Mouse (Mus musculus) frontal cortex, adult (tissue): ENCODE results near the gene Kctd6.
A peak's percentile ranks its signal among the peaks of the same experiment; 100 is the strongest.

Source experiments
- ATAC-seq: cut with Nextera tagmentation; 2 replicates; pipeline ENCODE4 v1.9.2; 2017; ENCODE audit warnings: mild to moderate bottlenecking, moderate library complexity, mixed read lengths; ENCODE audit not compliant: low TSS enrichment

Kctd6 gene

DNA sequence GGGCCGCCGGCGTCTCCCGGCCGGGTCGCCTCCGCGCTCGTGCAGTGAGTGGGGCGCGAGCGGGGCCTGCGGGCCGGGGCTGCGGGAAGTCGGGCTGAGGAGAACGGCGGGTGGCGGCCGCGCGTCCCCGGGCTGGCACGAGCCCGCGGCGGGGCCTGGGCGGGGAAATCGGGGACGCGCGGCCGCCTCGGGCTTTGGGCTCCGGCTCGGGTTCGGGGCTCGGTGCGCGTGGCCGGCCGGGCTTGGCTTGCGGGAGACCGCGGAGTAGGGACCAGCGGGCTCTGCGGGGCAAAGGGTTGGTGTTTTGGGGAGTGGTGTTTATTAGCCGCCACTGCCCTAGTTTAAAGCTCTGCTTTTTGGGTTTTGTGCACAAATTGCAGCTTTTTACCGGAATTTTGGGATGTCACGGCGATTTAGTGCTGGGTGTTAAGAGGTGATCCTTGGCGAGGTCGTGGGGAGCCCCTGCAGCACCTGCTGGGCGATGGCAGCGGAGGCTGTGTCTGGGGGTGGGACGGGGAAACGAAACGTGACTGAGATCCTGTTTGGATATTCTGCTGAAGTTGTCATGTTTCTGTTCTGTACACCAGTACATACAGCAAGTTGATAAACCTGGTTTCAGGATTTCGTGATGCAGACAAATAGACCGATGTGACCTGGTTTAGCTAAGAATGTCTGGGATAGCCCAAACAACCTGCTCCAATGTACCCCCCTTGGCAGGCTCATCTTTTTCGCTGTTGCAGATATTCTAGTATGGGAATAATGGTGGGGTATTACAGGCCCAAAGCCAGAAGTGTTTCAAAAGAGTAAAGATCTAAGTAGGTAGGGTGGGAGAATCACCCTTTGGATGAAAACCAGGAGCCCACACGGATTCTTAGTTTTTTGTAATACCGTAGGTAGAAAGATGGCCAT, 613 bp downstream of the Kctd6 start:
- ATAC-seq, result peak; percentile 66

DNA sequence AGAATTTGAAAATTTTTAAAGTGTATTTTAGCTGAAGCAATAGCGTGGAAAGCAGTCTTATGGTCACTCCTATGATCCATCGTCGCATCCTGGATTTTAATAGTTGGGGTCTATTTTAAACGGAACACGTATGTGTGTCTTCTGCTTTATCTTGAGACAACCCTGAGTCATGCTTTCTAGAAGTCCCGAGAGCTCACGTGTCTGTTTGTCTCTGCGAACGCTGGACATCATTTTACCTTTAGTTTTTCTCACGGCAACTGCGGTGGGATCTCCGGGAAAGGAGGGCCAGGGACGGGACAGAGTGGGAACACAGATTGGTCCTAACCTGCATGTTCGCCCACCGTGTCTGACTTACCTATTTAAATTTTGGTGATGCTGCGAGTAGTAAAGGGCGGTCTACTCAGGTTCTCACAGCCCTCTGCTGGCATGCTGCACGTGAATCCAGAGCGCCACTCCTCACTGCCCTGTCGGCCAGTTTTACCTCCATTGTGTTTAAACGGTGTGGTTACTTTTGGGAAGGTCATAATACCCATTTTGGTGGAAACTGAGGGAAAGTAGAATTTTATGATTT, 1.4 kb downstream of the Kctd6 start:
- no peak for ATAC-seq

DNA sequence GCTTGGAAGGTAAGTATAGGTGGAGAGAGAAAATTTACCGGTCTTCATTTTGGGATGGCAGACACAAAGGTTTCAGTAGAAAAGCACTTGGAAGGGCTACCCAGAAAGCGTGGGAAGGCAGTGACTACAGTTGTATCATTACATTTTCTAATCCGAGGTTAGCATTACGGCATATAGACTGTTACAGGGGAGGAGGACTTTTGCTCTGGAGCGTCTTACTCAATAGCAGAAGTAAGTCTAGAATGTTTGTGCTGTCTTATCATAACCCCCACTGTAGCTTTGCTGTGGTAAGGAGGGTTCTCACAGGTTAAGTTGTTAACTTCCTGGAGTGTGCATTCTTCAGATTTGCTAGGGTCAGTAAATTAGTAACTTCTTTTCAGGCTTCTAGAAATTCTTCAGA, 2.2 kb downstream of the Kctd6 start:
- ATAC-seq, result no peak

DNA sequence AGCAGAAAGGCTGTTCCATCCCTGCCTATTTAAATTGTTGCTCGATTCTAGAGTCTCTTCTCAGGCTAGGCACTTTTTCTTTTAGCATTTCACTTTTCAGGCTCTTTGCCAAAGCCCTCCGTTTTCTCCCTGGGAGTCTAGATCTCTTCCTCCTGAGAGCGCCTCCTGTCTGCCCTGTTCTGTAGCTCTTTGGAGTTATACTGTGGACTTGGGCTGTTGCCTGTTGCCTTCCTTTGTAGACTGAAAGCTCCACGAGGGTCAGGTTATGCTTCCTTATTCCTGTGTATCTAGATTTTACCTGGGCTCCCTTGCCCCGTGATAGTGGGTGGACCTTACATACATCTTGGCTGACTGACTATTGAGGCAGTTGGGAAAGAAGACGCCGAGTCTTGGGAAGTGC, 4.3 kb downstream of the Kctd6 start:
- no peak for ATAC-seq

DNA sequence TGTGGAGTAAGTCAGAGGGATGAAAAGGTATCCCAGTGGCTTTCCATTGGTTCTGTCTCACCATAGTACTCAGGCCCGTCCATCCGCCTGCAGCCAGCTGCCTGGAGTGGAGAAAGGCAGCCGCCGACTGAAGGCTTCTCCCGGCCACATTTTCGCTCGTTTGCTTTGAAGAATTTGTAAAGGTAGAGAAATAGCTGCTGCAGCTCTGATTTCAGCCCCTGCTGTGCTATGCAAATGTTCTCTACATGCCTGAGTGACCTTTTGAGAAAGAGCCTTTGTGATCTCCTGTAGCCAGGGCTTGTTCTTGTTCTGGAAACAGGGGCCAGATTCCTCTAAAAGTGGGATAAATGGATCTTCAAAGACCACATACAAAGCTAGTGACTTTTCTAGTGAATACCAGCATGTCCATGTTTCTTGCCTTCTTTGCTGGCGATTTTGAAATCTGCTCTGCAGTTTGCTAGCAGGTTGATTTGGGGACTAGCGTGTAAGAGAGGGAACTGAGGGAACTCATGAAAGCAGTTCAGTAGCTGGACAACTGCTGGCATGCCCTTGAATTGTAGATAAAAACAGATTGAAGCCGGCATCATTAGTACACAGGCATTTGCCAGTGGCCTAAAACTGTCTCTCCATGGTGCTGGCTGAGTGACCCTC, 4.9 kb downstream of the Kctd6 start:
- ATAC-seq, result no peak

DNA sequence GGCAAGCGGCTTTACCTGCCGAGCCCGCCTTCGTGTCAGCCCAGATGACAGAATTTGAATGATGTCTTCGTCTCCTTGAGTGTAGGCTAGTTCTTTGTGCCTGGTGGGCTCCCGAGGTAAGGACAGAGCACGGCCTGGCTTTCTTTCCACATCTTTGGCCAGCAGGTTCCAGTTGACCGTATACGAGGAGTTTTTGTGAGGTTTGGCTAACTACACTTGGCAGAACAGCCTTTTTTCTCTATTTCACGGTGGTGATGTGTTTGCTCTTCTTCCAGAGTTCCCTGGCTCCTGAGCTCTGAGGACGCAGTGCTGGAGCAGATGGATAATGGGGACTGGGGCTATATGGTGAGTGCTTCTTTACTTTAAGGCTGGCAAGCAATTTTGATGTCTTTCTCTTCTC, 5.9 kb downstream of the Kctd6 start:
- no peak for ATAC-seq

DNA sequence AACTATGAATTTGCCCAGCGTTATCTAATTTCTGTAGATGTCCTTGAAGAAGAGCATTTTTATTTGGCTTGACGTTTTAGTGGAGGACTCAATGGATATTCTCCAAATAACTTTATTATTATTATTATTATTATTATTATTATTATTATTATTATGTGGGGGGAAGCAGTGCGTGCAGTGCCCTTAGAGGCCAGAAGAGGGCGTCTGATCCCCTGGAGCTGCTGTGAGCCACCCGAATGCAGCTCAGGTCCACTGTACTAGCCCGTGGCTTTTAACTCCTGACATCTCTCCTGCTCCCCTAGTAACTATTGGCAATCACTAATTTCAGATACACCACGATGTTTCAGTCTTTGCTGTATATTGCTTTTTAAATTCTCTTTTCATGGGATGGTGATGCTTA, 6.4 kb downstream of the Kctd6 start:
- ATAC-seq, result no peak

DNA sequence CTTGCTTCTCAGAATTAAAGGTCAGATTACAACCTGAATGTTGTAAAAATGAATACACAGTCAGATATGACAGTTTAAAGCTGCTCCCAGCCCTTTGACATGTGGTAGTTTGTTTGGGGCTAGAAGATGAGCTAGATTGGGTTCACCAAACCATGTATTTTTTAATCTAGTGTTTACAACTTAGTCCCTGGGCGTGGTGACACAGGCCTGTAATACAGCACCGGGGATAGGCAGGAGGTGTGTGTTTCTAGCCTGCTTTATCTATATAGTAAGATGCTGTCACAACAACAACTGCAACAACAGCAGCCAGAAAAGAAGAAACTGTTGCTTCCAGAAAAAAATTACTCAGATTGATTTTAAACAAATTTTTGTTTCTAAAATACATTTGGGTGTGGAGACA, 7.0 kb downstream of the Kctd6 start:
- no peak for ATAC-seq

DNA sequence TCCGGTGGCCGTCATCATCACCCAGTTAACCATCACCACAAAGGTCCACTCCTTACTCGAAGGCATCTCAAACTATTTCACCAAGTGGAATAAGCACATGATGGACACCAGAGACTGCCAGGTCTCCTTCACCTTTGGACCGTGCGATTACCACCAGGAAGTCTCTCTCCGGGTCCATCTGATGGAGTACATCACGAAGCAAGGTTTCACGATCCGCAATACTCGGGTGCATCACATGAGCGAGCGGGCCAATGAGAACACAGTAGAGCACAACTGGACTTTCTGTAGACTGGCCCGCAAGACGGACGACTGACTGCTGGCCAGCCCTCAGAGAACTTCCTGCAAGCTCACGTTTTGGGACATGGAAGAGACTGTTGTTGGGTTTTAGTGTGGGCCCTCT, 8.6 kb downstream of the Kctd6 start:
- no peak for ATAC-seq

DNA sequence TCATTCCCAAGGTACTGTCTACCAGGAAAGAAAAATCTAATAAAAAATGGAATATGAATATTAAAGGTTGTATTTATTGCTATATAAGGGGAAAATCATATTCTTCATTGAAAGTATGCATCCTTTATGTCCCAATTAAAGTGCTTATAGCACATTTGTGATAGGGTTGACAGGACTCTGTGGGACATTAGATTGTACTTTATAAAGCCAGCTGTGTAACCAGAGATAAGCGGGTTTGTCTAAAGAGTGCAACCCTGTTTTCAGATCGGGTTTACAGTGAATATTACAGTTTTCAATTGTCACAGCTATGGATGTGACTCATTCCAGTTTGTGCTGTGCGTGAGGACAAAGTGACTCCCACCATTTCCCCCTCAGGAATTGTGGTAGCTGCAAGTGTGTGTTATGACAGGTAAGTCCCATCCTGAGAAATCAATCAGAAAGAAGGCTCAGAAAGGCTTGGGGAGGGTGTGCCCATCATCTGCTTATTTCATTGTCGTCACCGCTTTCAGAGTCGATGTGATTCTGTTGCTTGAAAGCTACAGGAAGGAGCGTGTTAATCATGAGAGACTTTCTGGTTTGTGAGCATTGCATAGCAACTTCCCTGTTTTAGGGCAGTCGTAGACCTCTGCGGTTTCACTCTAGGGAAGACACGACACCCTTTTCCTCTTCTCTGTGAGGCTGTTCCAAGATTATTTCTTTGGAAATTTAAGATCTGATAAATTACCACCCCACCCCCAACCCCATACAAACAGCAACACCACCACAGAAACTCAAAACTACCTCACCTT, 9.8 kb downstream of the Kctd6 start:
- no peak for ATAC-seq

DNA sequence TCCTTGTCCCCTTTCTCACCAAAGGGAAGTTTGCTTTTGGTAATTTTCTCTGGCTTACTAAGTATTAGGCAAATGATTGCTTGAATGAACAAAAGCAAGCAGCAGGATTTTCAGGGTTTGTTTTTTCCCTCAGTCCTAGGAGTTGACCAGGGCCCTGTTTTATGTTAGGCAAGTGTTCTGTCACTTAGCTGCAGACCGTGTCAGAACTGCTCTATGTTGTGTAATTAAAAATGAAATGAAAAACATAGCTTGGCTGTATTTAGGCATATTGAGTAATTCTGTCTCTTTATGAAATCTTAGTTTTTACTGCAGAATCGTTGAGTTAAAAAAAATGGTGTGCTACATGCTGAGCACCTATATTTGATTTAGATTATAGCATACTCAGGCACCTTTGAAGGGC, 10.9 kb downstream of the Kctd6 start:
- no peak for ATAC-seq

DNA sequence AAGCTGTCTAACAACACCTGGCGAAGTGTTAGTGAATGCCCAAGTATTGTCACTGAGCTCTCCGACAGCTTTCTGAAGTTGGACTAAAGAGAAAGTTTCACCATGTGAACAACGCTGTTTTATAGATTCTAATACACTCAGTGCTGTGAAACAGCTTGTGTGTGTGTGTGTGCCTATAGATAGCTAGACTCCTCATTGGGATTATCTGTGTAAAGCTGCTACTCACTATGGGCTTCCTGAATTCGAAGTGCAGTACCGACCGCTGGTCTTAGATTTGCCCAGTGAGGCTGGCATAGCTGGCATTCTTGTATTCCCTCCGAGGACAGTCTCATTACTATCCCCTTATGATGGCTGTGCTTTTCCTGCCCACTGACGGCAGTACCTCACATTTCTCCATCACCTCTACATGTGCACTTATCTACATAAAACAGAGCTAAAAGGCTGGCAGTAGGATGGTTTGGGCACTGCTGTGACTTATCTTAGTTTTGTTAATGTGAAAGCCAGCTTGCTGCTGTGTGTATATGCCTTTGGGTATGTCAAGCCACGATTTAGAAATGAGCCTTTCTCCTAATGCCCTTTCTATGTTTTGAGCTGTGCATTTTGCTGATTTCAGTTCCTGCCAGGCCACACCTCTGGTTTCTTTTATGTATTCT, 15.6 kb downstream of the Kctd6 start:
- ATAC-seq, result no peak

DNA sequence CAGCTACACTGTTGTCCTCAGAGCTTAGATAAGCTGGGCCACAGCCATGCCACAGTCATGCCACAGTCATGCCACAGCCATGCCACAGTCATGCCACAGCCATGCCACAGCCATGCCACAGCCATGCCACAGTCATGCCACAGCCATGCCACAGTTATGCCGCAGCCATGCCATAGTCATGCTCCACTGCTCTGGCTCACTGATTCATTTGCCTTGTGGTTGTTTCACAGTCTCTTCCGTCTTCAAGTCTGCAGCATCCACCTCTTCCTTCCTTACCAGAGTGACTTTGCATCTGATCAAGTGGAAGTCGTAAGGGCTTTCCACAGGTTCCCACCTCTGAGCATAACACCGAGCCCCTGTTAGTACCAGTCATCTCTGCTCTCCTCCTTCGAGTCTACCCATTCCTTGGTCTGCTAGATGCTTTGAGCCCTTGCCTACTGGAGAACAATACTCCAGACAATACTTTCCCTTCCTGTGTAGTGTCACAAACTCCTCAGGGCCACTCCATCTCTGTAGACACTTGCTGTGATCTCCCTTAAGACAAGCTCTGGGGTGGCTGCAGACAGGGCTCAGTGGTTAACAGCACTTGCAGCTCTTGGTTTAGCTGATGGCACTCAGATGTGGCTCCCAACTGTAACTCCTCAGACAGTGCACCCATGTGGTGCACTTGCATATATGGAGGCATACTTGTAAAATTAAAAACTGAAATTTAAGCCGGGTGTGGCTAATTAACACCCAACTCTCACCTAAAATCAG, 18.4 kb downstream of the Kctd6 start:
- no peak for ATAC-seq

DNA sequence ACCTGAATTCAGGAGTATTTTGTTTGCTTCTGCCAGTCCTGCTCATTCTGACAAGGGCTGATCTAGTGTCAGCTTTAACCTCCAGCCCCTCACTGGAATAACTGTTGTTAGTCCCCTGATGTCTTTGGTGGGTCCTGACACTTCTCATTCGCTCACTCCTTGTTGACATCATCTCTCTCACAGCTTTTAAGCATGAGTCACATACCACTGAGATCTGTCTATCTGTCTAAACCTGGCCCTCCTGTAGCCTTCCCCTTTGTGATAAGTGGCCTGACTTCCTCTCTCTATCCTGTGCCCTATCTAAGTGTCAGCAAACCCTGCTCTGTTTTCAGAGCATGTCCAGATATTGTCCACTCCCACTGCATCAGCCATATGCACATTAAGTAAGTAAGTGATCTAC, 19.3 kb downstream of the Kctd6 start:
- ATAC-seq, result no peak

DNA sequence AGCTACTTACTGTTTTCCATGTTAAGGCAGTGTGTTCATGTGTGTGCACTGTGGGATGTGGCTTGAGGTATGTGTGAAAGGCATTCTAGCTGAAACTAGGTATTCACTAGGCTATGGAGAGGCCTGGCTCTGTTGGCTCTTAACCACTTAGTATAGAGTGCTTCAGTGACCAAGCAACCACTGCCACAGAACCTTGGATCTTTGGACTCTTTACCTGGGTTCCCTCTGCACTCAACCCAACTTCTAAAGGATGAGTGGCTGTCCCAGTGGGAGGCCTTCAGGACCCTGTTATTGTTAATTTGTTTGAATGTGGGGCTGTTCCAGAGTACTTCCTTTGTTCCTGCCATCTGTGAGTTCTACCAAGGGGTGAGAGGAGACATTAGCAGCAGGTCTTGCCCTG, 27.9 kb downstream of the Kctd6 start:
- no peak for ATAC-seq

DNA sequence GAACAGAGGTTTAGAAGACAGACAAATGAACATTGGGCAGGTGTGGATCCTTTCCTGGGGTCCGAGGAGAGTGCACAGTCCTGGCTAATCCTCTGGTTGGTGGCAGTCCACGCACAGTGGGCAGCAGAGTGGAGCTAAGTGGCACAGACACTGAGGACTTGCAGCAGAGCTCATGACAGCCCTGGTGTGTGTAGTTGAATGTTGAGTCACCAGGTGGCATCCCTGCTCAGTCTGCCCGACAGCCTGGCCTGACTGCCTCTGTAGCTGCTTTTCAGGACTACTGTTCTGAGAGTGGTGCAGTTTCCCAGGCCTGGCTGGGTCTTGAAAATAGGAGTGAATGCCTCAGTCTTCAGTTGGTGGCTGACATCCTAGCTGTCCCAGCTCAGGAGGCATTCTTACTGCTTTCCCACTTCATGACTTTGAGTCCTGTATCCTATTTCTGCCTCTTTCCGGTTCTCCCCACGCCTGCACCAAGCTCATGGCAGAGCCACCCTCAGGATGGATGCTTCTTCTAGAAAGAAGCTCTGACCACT, 28.5 kb downstream of the Kctd6 start:
- peak; percentile 98 for ATAC-seq

DNA sequence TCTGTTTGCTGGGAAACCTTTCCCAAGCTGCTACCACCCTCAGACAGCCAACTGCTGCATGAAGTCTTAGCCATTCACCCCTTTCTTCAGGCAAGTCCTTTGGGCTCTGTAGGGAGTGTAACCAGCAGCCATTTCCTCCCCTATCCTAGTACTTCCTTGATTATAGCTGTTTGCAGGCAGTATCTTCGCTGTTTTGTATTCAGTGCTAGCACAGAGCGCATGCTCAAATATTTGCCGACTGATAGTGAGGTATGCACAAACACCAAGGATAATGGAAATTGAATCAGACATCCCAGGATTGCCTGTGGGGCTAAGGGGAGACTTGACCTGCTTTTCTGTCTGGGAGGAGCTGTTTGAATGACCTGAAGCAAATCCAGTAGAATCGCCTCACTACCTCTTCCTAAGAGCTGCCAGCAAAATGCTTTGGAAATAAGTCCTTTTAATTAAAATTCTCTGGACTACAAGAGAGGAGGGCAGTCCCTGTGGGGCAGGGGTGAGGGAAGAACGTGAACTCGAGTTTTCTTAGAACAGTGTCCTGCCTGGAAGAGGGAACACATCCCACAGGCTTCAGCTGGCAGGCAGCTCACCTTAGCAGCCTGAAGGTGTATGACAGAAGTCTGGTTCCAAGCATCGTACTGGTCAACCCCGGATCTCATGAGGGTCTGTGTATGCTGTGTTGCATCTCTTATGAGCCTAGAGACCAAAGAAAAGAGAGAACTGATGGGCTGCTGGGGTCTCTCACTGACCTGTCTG, 29.4 kb downstream of the Kctd6 start:
- ATAC-seq, result no peak

DNA sequence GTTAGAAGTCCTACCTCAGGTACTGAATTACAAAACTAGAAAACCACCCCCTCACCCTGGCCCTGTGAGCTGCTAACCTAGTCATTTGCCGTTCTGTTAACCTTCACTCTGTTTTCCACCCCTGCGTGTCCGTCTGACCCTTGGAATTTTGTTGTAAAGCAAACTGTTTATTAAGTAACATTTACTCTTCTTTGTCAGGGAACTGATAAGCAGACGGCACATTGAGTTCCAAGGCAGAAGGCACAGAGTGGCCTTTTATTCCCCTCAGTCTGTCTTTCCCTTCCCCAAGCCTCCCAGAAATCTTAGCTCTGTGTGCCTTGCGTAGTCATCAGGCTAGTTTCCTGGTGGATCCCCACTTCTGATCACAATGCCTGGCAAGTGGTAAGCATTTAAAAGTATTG, 30.3 kb downstream of the Kctd6 start:
- no peak for ATAC-seq

DNA sequence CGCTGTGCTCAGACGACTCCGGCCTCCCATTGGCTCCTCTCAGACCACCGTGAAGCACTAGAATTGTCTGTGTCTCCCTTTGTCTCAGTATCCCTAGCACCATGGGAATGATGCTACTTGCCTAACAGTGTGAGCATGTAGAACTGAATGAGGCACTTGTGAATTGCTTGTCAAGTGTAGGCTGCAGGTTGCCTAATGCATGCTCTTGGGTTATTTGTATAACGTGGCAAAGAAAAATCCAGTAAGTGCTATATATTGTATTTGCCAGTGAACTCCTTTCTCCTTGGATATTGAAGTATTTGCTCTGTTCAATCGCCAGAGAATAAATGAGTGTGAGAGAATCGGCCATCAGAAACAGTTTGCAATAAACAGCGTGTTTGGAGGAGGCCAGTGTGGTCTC, 32.9 kb downstream of the Kctd6 start:
- ATAC-seq, result no peak

DNA sequence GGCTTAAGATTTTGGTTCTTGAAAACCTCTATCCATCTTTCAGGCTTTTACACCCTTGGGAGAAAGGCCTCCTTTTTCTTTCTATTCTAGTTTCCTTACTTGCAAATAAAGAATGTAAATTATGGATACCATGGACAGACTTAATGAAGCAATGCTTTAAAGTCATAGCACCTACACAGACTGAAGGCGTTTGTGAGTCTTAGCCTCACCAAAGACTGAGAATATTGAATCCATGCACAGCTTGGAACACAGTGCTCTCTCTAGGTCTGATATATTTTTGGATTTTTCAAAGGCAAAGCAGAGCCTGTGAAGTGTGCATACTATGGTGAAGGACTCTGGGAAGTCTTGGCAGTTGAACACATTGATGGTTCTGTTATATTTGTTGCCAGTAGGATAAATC, 35.3 kb downstream of the Kctd6 start:
- peak; percentile 88 for ATAC-seq
